In the genomic region with DNA sequence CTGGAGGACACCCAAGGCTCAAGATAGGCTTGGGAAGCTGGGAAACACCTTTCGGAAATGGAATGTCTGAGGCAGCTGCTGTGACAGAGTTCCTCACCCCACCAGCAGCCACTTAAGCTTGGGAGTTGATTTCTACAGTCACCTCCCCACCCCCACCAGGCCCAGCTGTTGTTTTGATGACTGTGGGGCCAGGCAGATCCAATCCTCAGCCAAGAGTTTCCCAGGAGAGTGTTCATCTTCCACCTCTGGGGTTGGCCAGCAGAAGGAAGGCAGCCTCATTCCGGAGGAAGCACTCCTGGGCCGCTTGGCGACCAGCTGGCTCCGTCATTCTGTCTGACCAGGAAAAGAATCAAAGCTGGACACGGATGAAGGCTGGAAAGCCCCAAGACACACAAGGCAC, we compare ENCODE assay signal across 9 mouse cellular contexts. TPM values are rescaled to one million over a fixed set of nuclear protein-coding genes. Genes with fewer than 3 reads are reported as not detected.
A peak's percentile ranks its signal among the peaks of the same experiment; 100 is the strongest.
DNase-seq lines count a peak whose midpoint lies in the region; ATAC-seq and TF ChIP-seq lines count a peak whose summit lies in the region.
"Had no signal": no experiment of that assay in that cellular context is flagged by ENCODE, and none has a peak within 500 bp of the region (broad histone marks: within the 10 kb centered on the region; RNA-seq: fewer than 3 reads in every experiment).

No protein-coding gene starts in this region.

- no peaks in the 10 kb centered on the region; the same call in 1 of the 2 replicates for H3K4me1 ChIP-seq in hindbrain, postnatal 0 days (ENCODE audit: insufficient read depth, low read length)
- H3K4me1 ChIP-seq in neural tube, embryonic 13.5 days (replicated peaks), result peaks cover 19% of the 10 kb centered on the region

- no peak overlapping the region for H3K9ac ChIP-seq in hindbrain, postnatal 0 days (replicated peaks; ENCODE audit: low read length)
- no peak overlapping the region for H3K9ac ChIP-seq in neural tube, embryonic 13.5 days

- intact Hi-C loops in gastrocnemius, postnatal 14 days (cut with DNase I; ENCODE audit: low total_unique reads), result no loop called here

- H3K27ac ChIP-seq in hindbrain, postnatal 0 days, result no peak overlapping the region
- H3K27ac ChIP-seq in neural tube, embryonic 13.5 days (replicated peaks), result peak overlapping the region; percentile 61

- DNase-seq in ovary, postnatal 36 days (ENCODE audit: low spot score), result peak; percentile 58
- no peak for DNase-seq in ovary, postnatal 10 days (ENCODE audit: low spot score)
- peak; percentile 91 for DNase-seq in gastrocnemius, postnatal 14 days
- peak; percentile 48 for DNase-seq in hindbrain, postnatal 0 days (ENCODE audit: low spot score)
- DNase-seq in urinary bladder, postnatal 25 days (ENCODE audit: low spot score), result no peak
- DNase-seq in spleen, adult 12 weeks (ENCODE audit: low spot score), result no peak
- DNase-seq in thymus, postnatal 25 days, result no peak

- no peaks in the 10 kb centered on the region for H3K36me3 ChIP-seq in hindbrain, postnatal 0 days (ENCODE audit: insufficient read depth, low read length)
- H3K36me3 ChIP-seq in neural tube, embryonic 13.5 days, result no peaks in the 10 kb centered on the region

- 16% methylated on average over 6 of the region's 6 CpGs for WGBS in hindbrain, postnatal 0 days
- WGBS in neural tube, embryonic 13.5 days, result 27% methylated on average over 6 of the region's 6 CpGs

- no peak for ATAC-seq in hindbrain, postnatal 0 days
- no peak for ATAC-seq in neural tube, embryonic 13.5 days (ENCODE audit: low read depth)

- H3K4me2 ChIP-seq in hindbrain, postnatal 0 days (ENCODE audit: low read depth, low read length), result no peak overlapping the region
- no peak overlapping the region for H3K4me2 ChIP-seq in neural tube, embryonic 13.5 days

- no peaks in the 10 kb centered on the region for H3K9me3 ChIP-seq in hindbrain, postnatal 0 days (ENCODE audit: low read length)
- no peaks in the 10 kb centered on the region for H3K9me3 ChIP-seq in neural tube, embryonic 13.5 days

- TF ChIP-seq CTCF in hindbrain, postnatal 0 days (IDR thresholded peaks at IDR 0.05; ENCODE audit: low read depth), result no peak

- no peaks in the 10 kb centered on the region for H3K27me3 ChIP-seq in hindbrain, postnatal 0 days (ENCODE audit: insufficient read depth, low read length)
- H3K27me3 ChIP-seq in neural tube, embryonic 13.5 days, result peaks cover 1% of the 10 kb centered on the region; the same call in 1 of the 2 replicates

- no peak overlapping the region for H3K4me3 ChIP-seq in hindbrain, postnatal 0 days (ENCODE audit: low read length)
- no peak overlapping the region for H3K4me3 ChIP-seq in neural tube, embryonic 13.5 days

RNA-seq across cellular contexts. Expression of a gene that starts 4.8 kb away (rescaled TPM):
- 1 to 10 TPM; 1.3 to 1.4 TPM for total RNA-seq in gastrocnemius, postnatal 14 days (2021)
- 0.86 and 2.3 TPM in 2 replicates for total RNA-seq in hindbrain, postnatal 0 days (2014; rRNA removed)
- polyA plus RNA-seq in hindbrain, postnatal 0 days (2015; fragmentation: Nextera tagmentation; extraction: Ambion mirVana), result 1.0 and 1.2 TPM in 2 replicates
- 0.49 and 1.1 TPM in 2 replicates for polyA plus RNA-seq in neural tube, embryonic 13.5 days (2015; fragmentation: Nextera tagmentation; extraction: Ambion mirVana)

RNA-seq across cellular contexts. Expression of a gene that starts 6.4 kb away (rescaled TPM):
- total RNA-seq in gastrocnemius, postnatal 14 days (2021), result 10 to 100 TPM in 1 of 2 experiments, 1 to 10 TPM in 1; 9.0 to 13.8 TPM
- total RNA-seq in hindbrain, postnatal 0 days (2014; rRNA removed), result 43.3 and 55.5 TPM in 2 replicates
- 27.8 and 29.4 TPM in 2 replicates for polyA plus RNA-seq in hindbrain, postnatal 0 days (2015; fragmentation: Nextera tagmentation; extraction: Ambion mirVana)
- polyA plus RNA-seq in neural tube, embryonic 13.5 days (2015; fragmentation: Nextera tagmentation; extraction: Ambion mirVana), result 23.0 and 23.4 TPM in 2 replicates

RNA-seq across cellular contexts. Expression of a gene that starts 9.3 kb away (rescaled TPM):
- total RNA-seq in gastrocnemius, postnatal 14 days (2021), result not detected
- total RNA-seq in hindbrain, postnatal 0 days (2014; rRNA removed), result not detected in 2 replicates
- not detected in 2 replicates for polyA plus RNA-seq in hindbrain, postnatal 0 days (2015; fragmentation: Nextera tagmentation; extraction: Ambion mirVana)
- not detected in 2 replicates for polyA plus RNA-seq in neural tube, embryonic 13.5 days (2015; fragmentation: Nextera tagmentation; extraction: Ambion mirVana)
- total RNA-seq: liver, adult 2 months had no signal
- polyA plus RNA-seq: liver, adult 2 months had no signal

RNA-seq across cellular contexts. Expression of a gene that starts 20.0 kb away (rescaled TPM):
- 10 to 100 TPM; 23.9 to 26.1 TPM for total RNA-seq in gastrocnemius, postnatal 14 days (2021)
- 65.7 and 83.4 TPM in 2 replicates for total RNA-seq in hindbrain, postnatal 0 days (2014; rRNA removed)
- polyA plus RNA-seq in hindbrain, postnatal 0 days (2015; fragmentation: Nextera tagmentation; extraction: Ambion mirVana), result 68.8 and 72.2 TPM in 2 replicates
- polyA plus RNA-seq in neural tube, embryonic 13.5 days (2015; fragmentation: Nextera tagmentation; extraction: Ambion mirVana), result 75.1 and 76.4 TPM in 2 replicates

RNA-seq across cellular contexts. Expression of a gene that starts 21.8 kb away (rescaled TPM):
- total RNA-seq in gastrocnemius, postnatal 14 days (2021), result 10 to 100 TPM; 45.4 to 48.3 TPM
- total RNA-seq in hindbrain, postnatal 0 days (2014; rRNA removed), result 75.4 and 87.5 TPM in 2 replicates
- 303 and 310 TPM in 2 replicates for polyA plus RNA-seq in hindbrain, postnatal 0 days (2015; fragmentation: Nextera tagmentation; extraction: Ambion mirVana)
- polyA plus RNA-seq in neural tube, embryonic 13.5 days (2015; fragmentation: Nextera tagmentation; extraction: Ambion mirVana), result 249 and 265 TPM in 2 replicates

Comparison
In these comparisons a context has a peak if more than half of its experiments do, and no peak if none do; other contexts are left out.
1. DNase-seq: peak in ovary, postnatal 36 days (single experiment), gastrocnemius, postnatal 14 days (single experiment) and hindbrain, postnatal 0 days (single experiment); none in ovary, postnatal 10 days (single experiment), urinary bladder, postnatal 25 days (single experiment), spleen, adult 12 weeks (single experiment) and thymus, postnatal 25 days (single experiment).